Mouse (Mus musculus) ovary, adult 10 weeks (tissue): Measurements from ENCODE around the gene Cacna2d1. TPM values are rescaled to one million over a fixed set of nuclear protein-coding genes. Genes with fewer than 3 reads are reported as not detected.

Source experiments
- polyA plus RNA-seq: library from polyadenylated mRNA; stranded (reverse); fragments of 350-450 nt; fragmentation: Illumina TruSeq; extraction: RNeasy Lipid Tissue Mini Kit (QIAGEN cat#74804); gene quantifications from one replicate; pipeline ENCODE4 v1.2.3, GENCODE M21; 2014

Cacna2d1 gene
- 155 TPM for polyA plus RNA-seq

DNA sequence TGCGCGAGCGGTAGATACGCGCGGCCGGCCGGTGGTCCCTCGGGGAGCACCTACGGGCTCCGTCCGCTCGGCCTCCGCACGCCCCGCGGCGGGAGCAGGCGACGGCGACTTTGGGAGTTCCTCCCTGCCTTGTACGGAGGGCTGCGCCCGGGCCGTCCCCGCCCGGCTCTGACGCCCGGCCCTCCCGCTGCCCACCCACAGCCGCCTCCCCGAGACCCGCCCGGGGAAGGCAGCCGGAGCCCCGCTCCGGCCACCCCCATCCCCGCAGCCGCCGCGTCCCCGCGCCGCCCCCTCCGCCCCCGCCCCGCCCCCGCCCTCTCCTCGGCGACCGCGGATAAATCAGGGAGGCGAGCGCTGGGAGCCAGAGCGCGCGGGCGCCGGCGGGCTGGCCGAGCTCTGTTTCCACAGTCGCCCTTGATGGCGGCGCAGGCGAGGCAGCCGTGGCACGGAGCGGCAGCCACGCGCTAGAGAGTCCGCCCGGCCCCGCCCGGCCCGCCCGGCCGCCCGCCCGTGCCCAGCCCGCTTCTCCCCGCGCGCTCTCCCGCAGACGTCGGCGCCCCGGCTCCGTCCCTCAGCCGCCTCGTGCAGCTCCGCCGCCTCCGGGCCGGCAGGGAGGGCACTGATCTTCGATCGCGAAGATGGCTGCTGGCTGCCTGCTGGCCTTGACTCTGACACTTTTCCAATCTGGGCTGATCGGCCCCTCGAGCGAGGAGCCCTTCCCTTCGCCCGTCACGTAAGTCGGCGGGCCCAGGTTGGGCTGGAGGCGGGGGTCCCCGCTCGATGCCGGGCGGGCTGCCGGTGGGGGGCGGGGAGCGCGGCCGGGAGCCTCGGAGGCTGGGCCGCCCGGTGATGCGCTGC is at the start of gene Cacna2d1:
Gene Cacna2d1, plus strand, starts transcription at position 316 of the 858 bp plus-strand sequence.

Other genes starting within 250 kb of the Cacna2d1 start
- gene Speer4c, start 220.4 kb upstream of the Cacna2d1 start, polyA plus RNA-seq = 2.2 TPM